Mouse (Mus musculus): ENCODE measurements around the gene Olfr683. TPM values are rescaled to one million over a fixed set of nuclear protein-coding genes. Genes with fewer than 3 reads are reported as not detected.
"Not testable (repeated sequence)": the region's sequence is repeated elsewhere in the genome, so short reads cannot be mapped to it uniquely, and the experiment has no call there.

Gene Olfr683
- not detected in 2 replicates for total RNA-seq (2021)
- long read RNA-seq = 0 reads

DNA sequence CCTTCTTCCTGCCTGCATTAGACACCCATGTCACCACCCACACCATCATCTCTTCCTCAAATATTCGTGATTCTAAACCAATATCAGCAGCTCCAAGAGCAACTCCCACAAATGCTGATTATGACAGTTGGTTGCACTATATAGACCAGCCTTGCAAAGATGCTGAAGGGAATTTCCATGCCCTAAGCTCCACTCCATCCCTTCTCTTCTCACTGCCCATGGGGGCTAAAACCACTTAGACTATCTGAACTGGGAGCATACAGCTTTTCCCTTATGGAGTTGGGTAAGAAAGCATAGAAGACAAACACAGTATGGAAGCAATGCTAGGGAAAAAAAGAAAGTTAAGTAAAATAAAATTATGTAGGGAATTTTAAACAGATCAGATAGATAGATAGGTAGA, at the start of gene Olfr683:
Olfr683 (minus strand) TSS at position 101 of the 400 bp plus-strand sequence.
- no peak for DNase-seq

DNA sequence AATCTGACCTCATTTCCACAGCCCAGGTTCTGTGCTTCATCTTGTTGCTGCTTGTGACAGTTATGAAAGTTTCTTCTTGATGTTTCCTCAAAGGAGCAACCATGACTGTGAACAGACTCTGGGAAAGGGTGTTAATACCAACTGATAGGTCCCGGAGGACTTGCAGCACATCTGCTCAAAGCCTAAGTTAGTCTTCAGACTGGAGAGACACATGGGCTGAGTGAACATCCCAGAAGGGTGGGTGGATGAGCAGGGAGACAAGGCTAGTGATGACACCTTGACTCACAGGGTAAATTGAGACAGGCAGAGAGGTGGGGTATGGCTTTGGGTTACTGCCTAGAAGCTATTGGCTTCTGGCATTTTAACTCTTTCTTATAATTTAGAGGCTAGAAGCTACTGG, 39.1 kb upstream of the Olfr683 start, which contains the start of gene Olfr685:
Olfr685 (minus strand) TSS at position 101 of the 400 bp plus-strand sequence.
- no peak for DNase-seq

DNA sequence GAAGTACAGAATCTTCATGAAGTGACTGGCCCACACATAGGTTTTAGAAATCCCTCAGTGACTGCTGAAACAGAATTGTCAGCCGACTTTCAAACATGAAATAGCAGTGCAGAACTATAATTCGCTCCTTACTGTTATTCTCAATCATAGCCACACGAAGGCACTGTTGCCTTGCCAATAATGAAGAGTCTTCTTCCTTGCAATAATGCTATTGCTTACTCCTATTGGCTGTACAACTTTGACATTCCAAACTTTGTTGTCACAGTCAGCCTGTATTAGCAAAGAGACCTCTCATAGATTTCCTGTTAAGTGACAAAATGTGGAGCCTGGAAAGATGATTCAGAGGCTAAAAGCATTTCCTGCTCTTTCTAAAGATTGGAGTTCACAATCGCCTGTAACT, 24.0 kb upstream of the Olfr683 start:
- no peak for DNase-seq

DNA sequence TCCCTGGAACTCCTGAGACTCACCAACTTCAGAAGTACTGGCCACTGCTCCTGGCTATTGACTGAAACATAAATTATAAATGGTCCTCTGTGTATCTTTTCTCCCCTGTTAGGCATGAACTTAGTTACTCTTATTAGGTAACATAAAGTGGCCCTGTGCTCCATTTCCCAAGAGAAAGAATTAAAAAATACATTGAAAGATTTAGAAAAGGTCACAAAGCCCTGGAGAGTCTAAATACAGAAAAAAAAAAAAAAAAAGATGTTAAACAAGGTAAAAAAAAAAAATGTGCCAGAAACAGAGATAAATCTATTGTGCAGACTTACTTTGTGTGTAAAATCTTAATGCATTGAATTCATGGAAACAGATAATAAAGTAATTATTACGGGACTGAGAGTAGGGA, 16.7 kb upstream of the Olfr683 start, which contains the start of gene Olfr684:
Olfr684 (minus strand) TSS at position 101 of the 400 bp plus-strand sequence.
- no peak for DNase-seq

DNA sequence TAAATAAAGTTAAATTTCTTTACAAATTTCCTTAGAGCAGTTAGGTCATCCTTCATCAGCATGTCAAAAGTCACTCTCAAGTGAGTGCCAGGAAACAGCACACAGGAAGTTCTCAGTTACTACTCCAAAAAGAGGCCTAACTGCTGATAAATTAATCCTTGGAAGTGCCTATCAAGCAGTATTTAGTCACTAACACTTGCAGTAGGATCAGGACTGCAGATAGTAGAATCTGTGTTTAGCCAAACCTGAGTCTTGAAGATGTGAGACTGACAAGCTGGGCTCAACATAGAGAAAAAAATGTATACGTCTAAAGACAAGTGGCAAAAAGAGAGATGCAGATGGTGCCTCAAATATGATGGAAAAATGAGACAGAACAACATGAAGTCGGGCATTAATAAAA, 5.5 kb downstream of the Olfr683 start:
- DNase-seq = no peak

DNA sequence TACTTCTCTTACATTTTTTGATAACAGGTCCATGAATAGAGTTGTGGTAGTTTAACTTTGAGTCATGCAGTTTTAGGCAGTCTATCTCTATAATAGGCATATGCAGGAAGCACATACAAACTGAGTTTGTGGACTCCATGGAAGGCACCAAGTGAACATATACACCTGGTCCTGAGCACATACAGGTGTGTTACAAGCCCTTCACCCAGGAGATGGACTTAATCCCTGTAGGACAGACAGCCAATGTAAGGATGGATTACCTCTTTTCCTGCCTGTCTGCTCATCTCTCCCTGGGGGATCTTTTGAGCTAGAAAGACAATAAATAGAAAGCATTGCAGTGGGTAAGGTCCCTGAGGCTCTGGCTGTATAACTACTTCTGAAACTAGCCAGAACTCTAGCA, 30.3 kb downstream of the Olfr683 start, which contains the start of gene Olfr681:
Olfr681 (plus strand) TSS at position 301 of the 400 bp plus-strand sequence.
- no peak for DNase-seq

DNA sequence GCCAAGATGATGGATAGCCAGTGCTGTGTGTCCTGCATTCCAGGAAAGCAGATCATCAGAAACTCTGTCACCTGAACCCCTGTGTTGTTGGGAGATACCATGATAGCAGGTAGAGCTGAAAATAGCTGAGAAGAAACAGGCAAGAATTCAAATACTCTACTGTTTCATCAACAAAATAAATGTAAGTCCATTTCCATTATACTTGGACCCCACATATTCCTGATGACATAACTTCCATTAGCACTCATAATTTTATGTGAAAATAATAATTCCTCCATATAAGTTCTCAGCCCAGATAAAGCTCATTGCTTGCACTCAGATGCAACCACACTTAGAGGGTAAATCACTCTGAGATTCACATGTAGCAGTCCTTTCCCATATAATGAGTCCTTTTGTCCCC, 54.1 kb downstream of the Olfr683 start, which contains the start of gene Olfr680-ps1:
Olfr680-ps1 (minus strand) TSS at position 101 of the 400 bp plus-strand sequence.
- DNase-seq = not testable (repeated sequence)

Other genes starting within 250 kb of the Olfr683 start
- not detected in 2 replicates for gene Olfr667, start 225.5 kb downstream of the Olfr683 start, total RNA-seq (2021)
- not detected in 2 replicates for gene Olfr668, start 219.0 kb downstream of the Olfr683 start, total RNA-seq (2021)
- not detected in 2 replicates for gene Olfr669, start 212.8 kb downstream of the Olfr683 start, total RNA-seq (2021)
- gene Olfr670, start 184.4 kb downstream of the Olfr683 start, total RNA-seq (2021) = not detected in 2 replicates
- gene Olfr671, start 167.9 kb downstream of the Olfr683 start, total RNA-seq (2021) = not detected in 2 replicates
- gene Olfr672, start 145.0 kb downstream of the Olfr683 start, total RNA-seq (2021) = not detected in 2 replicates
- gene Olfr675, start 118.6 kb downstream of the Olfr683 start, total RNA-seq (2021) = not detected in 2 replicates
- gene Olfr676, start 114.3 kb downstream of the Olfr683 start, total RNA-seq (2021) = not detected in 2 replicates
- gene Olfr677, start 95.6 kb downstream of the Olfr683 start, total RNA-seq (2021) = not detected in 2 replicates
- gene Olfr678, start 82.5 kb downstream of the Olfr683 start, total RNA-seq (2021) = not detected in 2 replicates
- not detected in 2 replicates for gene Olfr679, start 65.8 kb downstream of the Olfr683 start, total RNA-seq (2021)
- not detected in 2 replicates for gene Olfr680-ps1, start 54.2 kb downstream of the Olfr683 start, total RNA-seq (2021)
- not detected in 2 replicates for gene Olfr681, start 30.2 kb downstream of the Olfr683 start, total RNA-seq (2021)
- gene Olfr684, start 16.6 kb upstream of the Olfr683 start, total RNA-seq (2021) = not detected in 2 replicates
- not detected in 2 replicates for gene Olfr685, start 39.0 kb upstream of the Olfr683 start, total RNA-seq (2021)
- gene Olfr686, start 60.5 kb upstream of the Olfr683 start, total RNA-seq (2021) = not detected in 2 replicates
- not detected in 2 replicates for gene Olfr688, start 141.1 kb upstream of the Olfr683 start, total RNA-seq (2021)
- gene Olfr689, start 164.2 kb upstream of the Olfr683 start, total RNA-seq (2021) = not detected in 2 replicates
- not detected in 2 replicates for gene Olfr690, start 187.1 kb upstream of the Olfr683 start, total RNA-seq (2021)
- gene Olfr691, start 195.3 kb upstream of the Olfr683 start, total RNA-seq (2021) = not detected in 2 replicates
- not detected in 2 replicates for gene Olfr692, start 221.2 kb upstream of the Olfr683 start, total RNA-seq (2021)
- gene Gm5901, start 228.0 kb upstream of the Olfr683 start, total RNA-seq (2021) = not detected in 2 replicates

Measured in adrenal gland, postnatal 25 days (tissue).